Mouse (Mus musculus) heart, embryonic 11.5 days (tissue): Measurements from ENCODE around the gene Lrrc57. TPM values are rescaled to one million over a fixed set of nuclear protein-coding genes. Genes with fewer than 3 reads are reported as not detected.
"Not testable (repeated sequence)": the region's sequence is repeated elsewhere in the genome, so short reads cannot be mapped to it uniquely, and the experiment has no call there.

ENCODE experiments used
- ATAC-seq: fragments of 200-750 bp; cut with Nextera tagmentation; replicated peaks from 2 replicates; pipeline ENCODE4 v1.8.0; 2017; ENCODE audit warnings: moderate library complexity; ENCODE audit not compliant: insufficient number of reproducible peaks, low FRiP score, low TSS enrichment
- H3K27ac ChIP-seq: fragments of 300-500 bp; sonication (generic); 2 replicates; pipeline ENCODE4 v1.5.1; 2014; ENCODE audit warnings: mild to moderate bottlenecking, low read depth, low read length
- H3K27me3 ChIP-seq: fragments of 300-500 bp; sonication (generic); 2 replicates; pipeline ENCODE4 v1.6.1; 2014; ENCODE audit warnings: mild to moderate bottlenecking, low read length, mixed read lengths; ENCODE audit not compliant: control insufficient read depth, insufficient read depth
- H3K36me3 ChIP-seq: fragments of 300-500 bp; sonication (generic); 2 replicates; pipeline ENCODE4 v1.6.1; 2014; ENCODE audit warnings: mild to moderate bottlenecking, low read length, moderate library complexity, mixed read lengths; ENCODE audit not compliant: control insufficient read depth, insufficient read depth
- H3K4me1 ChIP-seq: fragments of 300-500 bp; sonication (generic); 2 replicates; pipeline ENCODE4 v1.6.1; 2014; ENCODE audit warnings: low read length; ENCODE audit not compliant: control insufficient read depth, insufficient read depth
- H3K4me2 ChIP-seq: fragments of 300-500 bp; sonication (generic); 2 replicates; pipeline ENCODE4 v1.6.1; 2014; ENCODE audit warnings: mild to moderate bottlenecking, moderate library complexity
- H3K4me3 ChIP-seq: fragments of 300-500 bp; sonication (generic); 2 replicates; pipeline ENCODE4 v1.5.1; 2014; ENCODE audit warnings: low read depth, low read length
- H3K9ac ChIP-seq: fragments of 300-500 bp; sonication (generic); 2 replicates; pipeline ENCODE4 v1.6.1; 2014; ENCODE audit warnings: mild to moderate bottlenecking, low read depth, low read length, moderate library complexity
- H3K9me3 ChIP-seq: fragments of 300-500 bp; sonication (generic); replicated peaks from 2 replicates; pipeline ENCODE4 v1.6.1; 2016; ENCODE audit warnings: low read length; ENCODE audit not compliant: control insufficient read depth
- WGBS: fragments of 180-500 bp; shearing (Covaris S2); extraction: QIAGEN DNeasy Blood & Tissue Kit; methylation state at CpG from one replicate; pipeline ENCODE4 v1.1.7; 2014; ENCODE audit not compliant: insufficient replicate concordance; 5-methylcytosine and 5-hydroxymethylcytosine counted together
- polyA plus RNA-seq: library from polyadenylated mRNA; unstranded; fragments of >200 nt; fragmentation: Nextera tagmentation; extraction: Ambion mirVana; gene quantifications from 2 replicates; pipeline ENCODE4 v1.2.1, GENCODE M21; 2014

The Lrrc57 gene
- polyA plus RNA-seq, 1 experiment from 2014 or later: 19.1 TPM

- no peak overlapping the region for H3K27ac ChIP-seq
- 65% methylated on average over 5 of the region's 5 CpGs for WGBS
- H3K27me3 ChIP-seq: no peaks in the 10 kb centered on the region
- ATAC-seq: no peak
- no peak overlapping the region for H3K9ac ChIP-seq
- no peaks in the 10 kb centered on the region for H3K9me3 ChIP-seq
- H3K4me2 ChIP-seq: no peak overlapping the region
- no peak overlapping the region for H3K4me3 ChIP-seq
- no peaks in the 10 kb centered on the region for H3K36me3 ChIP-seq
- H3K4me1 ChIP-seq: 0 out of 2 replicates have a peak, but pooled peaks cover 4% of the 10 kb centered on the region
Observed at GRCm38 (mm10) chr2:120578286-120578685, 31.0 kb downstream of the Lrrc57 start.

GRCm38 (mm10) chr2:120577799-120578198 is 31.5 kb downstream of the Lrrc57 start:
- WGBS: 73% methylated on average over 4 of the region's 4 CpGs
- Histone ChIP-seq H3K27ac (no peak overlapping the region), H3K9me3 (no peaks in the 10 kb centered on the region), H3K4me3 (no peak overlapping the region), H3K9ac (no peak overlapping the region), H3K27me3 (no peaks in the 10 kb centered on the region), H3K36me3 (no peaks in the 10 kb centered on the region), H3K4me1 (0 out of 2 replicates have a peak, but pooled peaks cover 4% of the 10 kb centered on the region), H3K4me2 (no peak overlapping the region)
- ATAC-seq: no peak

GRCm38 (mm10) chr2:120575978-120576377 is 33.3 kb downstream of the Lrrc57 start:
- 67% methylated on average over 2 of the region's 2 CpGs for WGBS
- no peaks in the 10 kb centered on the region; the same call in 1 of the 2 replicates for H3K36me3 ChIP-seq
- H3K27me3 ChIP-seq: no peaks in the 10 kb centered on the region
- H3K9me3 ChIP-seq: no peaks in the 10 kb centered on the region
- H3K4me2 ChIP-seq: no peak overlapping the region
- no peak for ATAC-seq
- no peak overlapping the region for H3K4me3 ChIP-seq
- no peak overlapping the region for H3K27ac ChIP-seq
- 0 out of 2 replicates have a peak, but pooled peaks cover 4% of the 10 kb centered on the region for H3K4me1 ChIP-seq
- no peak overlapping the region for H3K9ac ChIP-seq

- H3K9me3 ChIP-seq: no peaks in the 10 kb centered on the region
- 80% methylated on average over 3 of the region's 3 CpGs for WGBS
- H3K27ac ChIP-seq: no peak overlapping the region
- no peak overlapping the region for H3K4me3 ChIP-seq
- no peak for ATAC-seq
- H3K27me3 ChIP-seq: no peaks in the 10 kb centered on the region
- H3K9ac ChIP-seq: no peak overlapping the region
- H3K4me1 ChIP-seq: 0 out of 2 replicates have a peak, but pooled peaks cover 4% of the 10 kb centered on the region
- no peak overlapping the region for H3K4me2 ChIP-seq
- no peaks in the 10 kb centered on the region; the same call in 1 of the 2 replicates for H3K36me3 ChIP-seq
Observed at GRCm38 (mm10) chr2:120575121-120575520, 34.2 kb downstream of the Lrrc57 start.

GRCm38 (mm10) chr2:120572161-120572560 is 37.2 kb downstream of the Lrrc57 start:
- not testable (repeated sequence) for ATAC-seq, H3K36me3 ChIP-seq, H3K4me3 ChIP-seq, H3K27me3 ChIP-seq, H3K9me3 ChIP-seq, H3K9ac ChIP-seq, H3K4me1 ChIP-seq, H3K27ac ChIP-seq, H3K4me2 ChIP-seq
- 90% methylated on average over 3 of the region's 3 CpGs for WGBS

GRCm38 (mm10) chr2:120571081-120571480 is 38.2 kb downstream of the Lrrc57 start:
- no peaks in the 10 kb centered on the region for H3K27me3 ChIP-seq
- no peak overlapping the region for H3K9ac ChIP-seq
- no peak overlapping the region for H3K27ac ChIP-seq
- H3K4me2 ChIP-seq: no peak overlapping the region
- no peaks in the 10 kb centered on the region for H3K9me3 ChIP-seq
- 93% methylated on average over 3 of the region's 3 CpGs for whole genome bisulfite sequencing
- H3K36me3 ChIP-seq: no peaks in the 10 kb centered on the region; the same call in 1 of the 2 replicates
- no peak for ATAC-seq
- no peak overlapping the region for H3K4me3 ChIP-seq
- H3K4me1 ChIP-seq: peaks cover 2% of the 10 kb centered on the region; the same call in 1 of the 2 replicates

GRCm38 (mm10) chr2:120567798-120568320 is 41.5 kb downstream of the Lrrc57 start:
- Histone ChIP-seq H3K4me1 (peaks cover 2% of the 10 kb centered on the region; the same call in 1 of the 2 replicates), H3K27me3 (no peaks in the 10 kb centered on the region), H3K9ac (peak overlapping the region; percentile 85), H3K4me2 (peak overlapping the region; percentile 85), H3K36me3 (no peaks in the 10 kb centered on the region; the same call in 1 of the 2 replicates), H3K9me3 (no peaks in the 10 kb centered on the region), H3K27ac (peak overlapping the region; percentile 94), H3K4me3 (peak overlapping the region; percentile 82)
- WGBS: under 1% methylated on average over 22 of the region's 22 CpGs
- ATAC-seq: peak; percentile 73

- ATAC-seq: peak; percentile 90
- Histone ChIP-seq H3K27ac (peak within 1 kb of the TSS; percentile 94), H3K9ac (peak within 1 kb of the TSS; percentile 85), H3K4me3 (peak within 1 kb of the TSS; percentile 82), H3K4me2 (peak within 1 kb of the TSS; percentile 85), H3K4me1 (peaks cover 2% of the 10 kb centered on the region; the same call in 1 of the 2 replicates), H3K27me3 (no peaks in the 10 kb centered on the region), H3K36me3 (no peaks in the 10 kb centered on the region; the same call in 1 of the 2 replicates), H3K9me3 (no peaks in the 10 kb centered on the region)
- WGBS: under 1% methylated on average over 42 of the region's 42 CpGs
Observed at GRCm38 (mm10) chr2:120566886-120567797, 42.2 kb downstream of the Lrrc57 start, which contains the start of gene Snap23. Gene Snap23 (plus strand): TSS chr2:120567671.
